Mouse (Mus musculus) MEL (cell line): Measurements from ENCODE around the gene Pdzd2. TPM values are rescaled to one million over a fixed set of nuclear protein-coding genes. Genes with fewer than 3 reads are reported as not detected.

Source experiments
- DNase-seq: peaks from one replicate; pipeline ENCODE4 v3.0.0; 2011; ENCODE audit warnings: low read depth, low spot score
- H3K27ac ChIP-seq: 2 replicates; pipeline ENCODE4 v1.5.1; 2012; ENCODE audit warnings: low read depth, mild to moderate bottlenecking, control low read depth, low read length, moderate library complexity; ENCODE audit not compliant: control insufficient read depth
- H3K27me3 ChIP-seq, 2 experiments: fragments of 150-350 bp in 1 of 2; sonication (generic) in 1 of 2; 2 replicates each; pipeline ENCODE4 v1.6.1; 2012; ENCODE audit warnings: low read length in 2 of 2, mild to moderate bottlenecking in 2 of 2, improper control_type of control experiment in 1 of 2, moderate library complexity in 1 of 2; ENCODE audit not compliant: insufficient read depth in 2 of 2, control insufficient read depth in 1 of 2
- H3K36me3 ChIP-seq, 2 experiments: 2 replicates each; pipeline ENCODE4 v1.6.1; 2012 to 2014; ENCODE audit warnings: low read length in 2 of 2, improper control_type of control experiment in 1 of 2, inconsistent platforms in 1 of 2, mild to moderate bottlenecking in 1 of 2; ENCODE audit not compliant: insufficient read depth in 2 of 2, control insufficient read depth in 1 of 2
- H3K4me1 ChIP-seq, 2 experiments: fragments of 150-350 bp in 1 of 2; sonication (generic) in 1 of 2; 2 replicates each; pipeline ENCODE4 v1.6.1; 2012; ENCODE audit warnings: low read length in 2 of 2, improper control_type of control experiment in 1 of 2, mild to moderate bottlenecking in 1 of 2; ENCODE audit not compliant: insufficient read depth in 2 of 2, control insufficient read depth in 1 of 2
- H3K4me3 ChIP-seq, 2 experiments: fragments of 150-350 bp in 1 of 2; sonication (generic) in 1 of 2; 2 replicates each; pipeline ENCODE4 v1.5.1; 2012; ENCODE audit warnings: low read depth in 2 of 2, low read length in 2 of 2, mild to moderate bottlenecking in 2 of 2, moderate library complexity in 2 of 2, control low read depth in 1 of 2, improper control_type of control experiment in 1 of 2; ENCODE audit not compliant: control insufficient read depth in 1 of 2, insufficient read depth in 1 of 2
- H3K79me2 ChIP-seq: 2 replicates; pipeline ENCODE4 v1.6.1; 2012; ENCODE audit warnings: mild to moderate bottlenecking, low read length, moderate library complexity; ENCODE audit not compliant: control insufficient read depth, poor library complexity, insufficient read depth
- H3K9ac ChIP-seq: 2 replicates; pipeline ENCODE4 v1.6.1; 2012; ENCODE audit warnings: low read depth, mild to moderate bottlenecking, control low read depth, low read length, moderate library complexity; ENCODE audit not compliant: control insufficient read depth, poor library complexity, severe bottlenecking
- H3K9me3 ChIP-seq: fragments of 150-350 bp; sonication (generic); replicated peaks from 2 replicates; pipeline ENCODE4 v1.6.1; 2012; ENCODE audit warnings: mild to moderate bottlenecking, low read length, improper control_type of control experiment, moderate library complexity; ENCODE audit not compliant: insufficient read depth
- CHD1 ChIP-seq: IDR thresholded peaks from 2 replicates; pipeline ENCODE4 v1.6.1; 2012; ENCODE audit warnings: low read depth, mild to moderate bottlenecking, inconsistent platforms, low read length, improper control_type of control experiment
- CHD2 ChIP-seq: IDR thresholded peaks from 2 replicates; pipeline ENCODE4 v1.6.1; 2011; ENCODE audit warnings: low read length, improper control_type of control experiment
- CTCF ChIP-seq, 3 experiments: IDR thresholded peaks in 2 of 3; conservative IDR thresholded peaks in 1 of 3; 2 replicates each; pipeline ENCODE4 v1.5.1; 2011 to 2012; ENCODE audit warnings: low read length in 3 of 3, low read depth in 2 of 3, mild to moderate bottlenecking in 2 of 3, improper control_type of control experiment in 1 of 3, inconsistent platforms in 1 of 3, mixed read lengths in 1 of 3, moderate library complexity in 1 of 3; ENCODE audit not compliant: control insufficient read depth in 1 of 3, insufficient read depth in 1 of 3, poor library complexity in 1 of 3, severe bottlenecking in 1 of 3
- E2F4 ChIP-seq: IDR thresholded peaks from 2 replicates; pipeline ENCODE4 v1.6.1; 2011; ENCODE audit warnings: low read depth, low read length, improper control_type of control experiment, borderline replicate concordance
- GABPA ChIP-seq: IDR thresholded peaks from 2 replicates; pipeline ENCODE4 v1.6.1; 2012; ENCODE audit warnings: low read depth, mild to moderate bottlenecking, inconsistent platforms, low read length, improper control_type of control experiment, moderate library complexity
- KAT2A ChIP-seq: conservative IDR thresholded peaks from 2 replicates; pipeline ENCODE4 v1.6.1; 2012; ENCODE audit warnings: low read depth, low read length, improper control_type of control experiment, inconsistent platforms
- MAFK ChIP-seq: IDR thresholded peaks from 2 replicates; pipeline ENCODE4 v1.6.1; 2011; ENCODE audit warnings: low read depth, mild to moderate bottlenecking, low read length, improper control_type of control experiment, borderline replicate concordance
- MAZ ChIP-seq: IDR thresholded peaks from 2 replicates; pipeline ENCODE4 v1.6.1; 2012; ENCODE audit warnings: low read depth, mild to moderate bottlenecking, inconsistent platforms, low read length, improper control_type of control experiment
- MXI1 ChIP-seq: IDR thresholded peaks from 2 replicates; pipeline ENCODE4 v1.6.1; 2011; ENCODE audit warnings: mild to moderate bottlenecking, low read depth, low read length, improper control_type of control experiment
- POLR2A ChIP-seq, 2 experiments: IDR thresholded peaks; 2 replicates each; pipeline ENCODE4 v1.6.1; 2011 to 2012; ENCODE audit warnings: low read length in 2 of 2, mild to moderate bottlenecking in 2 of 2, control low read depth in 1 of 2, improper control_type of control experiment in 1 of 2, low read depth in 1 of 2, moderate library complexity in 1 of 2; ENCODE audit not compliant: control insufficient read depth in 1 of 2, insufficient read depth in 1 of 2, poor library complexity in 1 of 2
- POLR2AphosphoS2 ChIP-seq: IDR thresholded peaks from 2 replicates; pipeline ENCODE4 v1.6.1; 2011; ENCODE audit warnings: low read length, improper control_type of control experiment
- RAD21 ChIP-seq: IDR thresholded peaks from 2 replicates; pipeline ENCODE4 v1.6.1; 2011; ENCODE audit warnings: mild to moderate bottlenecking, low read depth, low read length, improper control_type of control experiment
- RCOR1 ChIP-seq: IDR thresholded peaks from 2 replicates; pipeline ENCODE4 v1.6.1; 2012; ENCODE audit warnings: low read depth, mild to moderate bottlenecking, inconsistent platforms, low read length, improper control_type of control experiment
- SMC3 ChIP-seq: IDR thresholded peaks from 2 replicates; pipeline ENCODE4 v1.6.1; 2011; ENCODE audit warnings: low read depth, low read length, improper control_type of control experiment
- TAL1 ChIP-seq: IDR thresholded peaks from 2 replicates; pipeline ENCODE4 v1.6.1; 2012; ENCODE audit warnings: mild to moderate bottlenecking, inconsistent platforms, low read length, moderate library complexity, mixed read lengths
- TBP ChIP-seq: IDR thresholded peaks from 2 replicates; pipeline ENCODE4 v1.8.0; 2011; ENCODE audit warnings: low read depth, low read length, improper control_type of control experiment
- USF1 ChIP-seq: IDR thresholded peaks from 2 replicates; pipeline ENCODE4 v1.6.1; 2014; ENCODE audit warnings: low read depth, mild to moderate bottlenecking, inconsistent platforms, low read length, improper control_type of control experiment, moderate library complexity
- USF2 ChIP-seq, 2 experiments: IDR thresholded peaks; 2 replicates each; pipeline ENCODE4 v1.6.1; 2011 to 2012; ENCODE audit warnings: improper control_type of control experiment in 2 of 2, low read length in 2 of 2, borderline replicate concordance in 1 of 2, inconsistent platforms in 1 of 2, low read depth in 1 of 2, mild to moderate bottlenecking in 1 of 2; ENCODE audit not compliant: insufficient read depth in 1 of 2
- ZC3H11A ChIP-seq: IDR thresholded peaks from 2 replicates; pipeline ENCODE4 v1.6.1; 2012; ENCODE audit warnings: low read depth, mild to moderate bottlenecking, inconsistent platforms, low read length, improper control_type of control experiment
- ZMIZ1 ChIP-seq: IDR thresholded peaks from 2 replicates; pipeline ENCODE4 v1.6.1; 2012; ENCODE audit warnings: low read depth, mild to moderate bottlenecking, inconsistent platforms, low read length, improper control_type of control experiment, moderate library complexity
- polyA plus RNA-seq, 2 experiments: library from polyadenylated mRNA; stranded (reverse) in 1 of 2; unstranded in 1 of 2; fragments of >175 nt in 1 of 2; fragments of >200 nt in 1 of 2; gene quantifications; 2 replicates each; pipeline versions ENCODE4 v1.2.1 to v1.2.4; 2012; ENCODE audit warnings: low replicate concordance in 2 of 2, low read depth in 1 of 2; ENCODE audit not compliant: insufficient read length in 2 of 2, insufficient read depth in 1 of 2, missing spikeins in 1 of 2
- total RNA-seq: library from RNA; depleted of rRNA; stranded (reverse); fragments of 300-350 nt; gene quantifications from 2 replicates; pipeline ENCODE4 v1.2.3, GENCODE M21; 2012

Pdzd2 gene
- total and polyA plus RNA-seq, 3 experiments: 0.15 to 0.33 TPM; not detected in 1

- Histone ChIP-seq H3K79me2 (no peaks in the 10 kb centered on the region), H3K9ac (no peak overlapping the region), H3K27ac (no peak overlapping the region), H3K4me1 (no peaks in the 10 kb centered on the region), H3K36me3 (no peaks in the 10 kb centered on the region), H3K4me3 (no peak overlapping the region), H3K9me3 (no peaks in the 10 kb centered on the region), H3K27me3 (peaks cover 0 to 2% of the 10 kb centered on the region in 2 experiments)
- TF ChIP-seq MXI1 (no peak), MAFK (no peak), E2F4 (no peak), ZC3H11A (no peak), POLR2AphosphoS2 (no peak), MAZ (no peak), CHD1 (no peak), RAD21 (no peak), CHD2 (no peak), RCOR1 (no peak), USF2 (IDR thresholded peaks at IDR 0.05; ENCODE audit: borderline replicate concordance in 1 of 2, insufficient read depth in 1 of 2, low read depth in 1 of 2, low read length in 2 of 2) (no peak), ZMIZ1 (no peak), USF1 (no peak), GABPA (no peak), KAT2A (no peak), TBP (no peak), POLR2A (IDR thresholded peaks at IDR 0.05; ENCODE audit: control insufficient read depth in 1 of 2, insufficient read depth in 1 of 2, low read depth in 1 of 2, low read length in 2 of 2, poor library complexity in 1 of 2) (no peak), TAL1 (no peak), SMC3 (no peak)
- DNase-seq: no peak
These were observed 251.4 kb downstream of the Pdzd2 start for GRCm38 (mm10) chr15:12488316-12488715.

- peaks cover 0 to 4% of the 10 kb centered on the region in 2 experiments; a peak in 1 of 4 replicates for H3K27me3 ChIP-seq
- H3K36me3 ChIP-seq: no peaks in the 10 kb centered on the region
- H3K9ac ChIP-seq: no peak overlapping the region
- no peaks in the 10 kb centered on the region for H3K79me2 ChIP-seq
- H3K4me3 ChIP-seq: no peak overlapping the region
- no peak for DNase-seq
- no peak for TF ChIP-seq MAFK
- TF ChIP-seq CTCF (IDR thresholded peaks at IDR 0.05 in 2 of 3, conservative IDR thresholded peaks at IDR 0.05 in 1 of 3; ENCODE audit: control insufficient read depth in 1 of 3, insufficient read depth in 1 of 3, low read depth in 2 of 3, low read length in 3 of 3, poor library complexity in 1 of 3, severe bottlenecking in 1 of 3): no peak
- H3K4me1 ChIP-seq: 0 out of 4 replicates have a peak, but pooled peaks cover 0 to 4% of the 10 kb centered on the region in 2 experiments
- no peaks in the 10 kb centered on the region for H3K9me3 ChIP-seq
- H3K27ac ChIP-seq: no peak overlapping the region
These were observed 258.5 kb downstream of the Pdzd2 start for GRCm38 (mm10) chr15:12481261-12481660.
